Mouse (Mus musculus): ENCODE results near the gene Mast1.

Gene Mast1

GRCm38 (mm10) chr8:84877297-84878035 is 59.7 kb downstream of the Mast1 start:
- DNase-seq (ENCODE audit: extremely low spot score, low read depth, low spot score), result no peak

DNA sequence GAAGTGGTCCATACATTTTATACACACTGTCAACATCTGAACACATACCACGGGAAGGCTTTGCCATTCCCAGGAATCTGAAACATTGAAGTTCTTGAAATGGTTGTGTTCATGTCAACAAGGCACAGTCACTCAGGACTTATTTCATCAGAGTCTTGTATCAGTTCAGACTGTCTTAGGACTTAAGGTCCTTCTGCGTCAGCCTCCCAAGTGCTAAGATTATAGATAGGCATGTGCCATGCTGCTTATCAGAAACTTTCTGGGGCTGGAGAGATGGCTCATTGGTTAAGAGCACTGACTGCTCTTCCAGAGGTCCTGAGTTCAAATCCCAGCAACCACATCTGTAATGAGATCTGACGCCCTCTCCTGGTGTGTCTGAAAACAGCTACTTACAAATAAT is 62.8 kb downstream of the Mast1 start:
- DNase-seq (ENCODE audit: extremely low spot score, low read depth, low spot score), result no peak

GRCm38 (mm10) chr8:84873016-84873415 is 64.1 kb downstream of the Mast1 start:
- DNase-seq (ENCODE audit: extremely low spot score, low read depth, low spot score), result no peak

DNA sequence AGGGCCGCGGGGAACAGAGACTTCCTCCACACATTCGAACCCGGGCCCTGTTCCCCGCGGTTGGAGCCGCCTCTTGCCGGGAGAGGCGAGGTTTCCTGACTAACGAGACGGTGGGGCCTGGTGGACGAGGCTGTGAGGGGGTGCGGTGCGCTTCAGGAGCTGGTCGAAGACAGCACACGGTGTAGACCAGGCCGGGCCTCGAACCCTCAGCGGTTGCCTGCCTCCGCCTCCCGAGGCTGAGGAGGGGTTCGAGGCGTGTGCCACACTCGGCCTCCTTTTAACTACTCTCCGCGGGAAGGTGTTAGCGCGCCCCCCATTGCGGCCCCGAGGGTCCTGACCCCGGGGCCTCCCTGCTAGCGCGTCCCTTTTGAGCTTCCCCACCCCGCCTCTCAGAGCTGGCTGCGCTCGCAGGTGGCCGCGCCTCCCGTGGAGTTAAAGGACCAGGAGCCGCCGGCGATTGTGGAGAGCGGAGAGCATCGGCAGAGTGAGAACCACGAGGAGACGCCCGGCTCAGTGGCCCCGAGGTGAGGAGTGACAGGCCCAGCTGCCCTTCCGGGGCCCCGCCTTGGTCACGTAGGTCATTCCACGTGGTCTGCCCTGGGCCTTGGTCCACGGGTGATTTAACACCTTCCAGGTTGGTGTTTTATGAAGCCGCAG is 64.7 kb downstream of the Mast1 start:
- DNase-seq (ENCODE audit: extremely low spot score, low read depth, low spot score), result no peak

DNA sequence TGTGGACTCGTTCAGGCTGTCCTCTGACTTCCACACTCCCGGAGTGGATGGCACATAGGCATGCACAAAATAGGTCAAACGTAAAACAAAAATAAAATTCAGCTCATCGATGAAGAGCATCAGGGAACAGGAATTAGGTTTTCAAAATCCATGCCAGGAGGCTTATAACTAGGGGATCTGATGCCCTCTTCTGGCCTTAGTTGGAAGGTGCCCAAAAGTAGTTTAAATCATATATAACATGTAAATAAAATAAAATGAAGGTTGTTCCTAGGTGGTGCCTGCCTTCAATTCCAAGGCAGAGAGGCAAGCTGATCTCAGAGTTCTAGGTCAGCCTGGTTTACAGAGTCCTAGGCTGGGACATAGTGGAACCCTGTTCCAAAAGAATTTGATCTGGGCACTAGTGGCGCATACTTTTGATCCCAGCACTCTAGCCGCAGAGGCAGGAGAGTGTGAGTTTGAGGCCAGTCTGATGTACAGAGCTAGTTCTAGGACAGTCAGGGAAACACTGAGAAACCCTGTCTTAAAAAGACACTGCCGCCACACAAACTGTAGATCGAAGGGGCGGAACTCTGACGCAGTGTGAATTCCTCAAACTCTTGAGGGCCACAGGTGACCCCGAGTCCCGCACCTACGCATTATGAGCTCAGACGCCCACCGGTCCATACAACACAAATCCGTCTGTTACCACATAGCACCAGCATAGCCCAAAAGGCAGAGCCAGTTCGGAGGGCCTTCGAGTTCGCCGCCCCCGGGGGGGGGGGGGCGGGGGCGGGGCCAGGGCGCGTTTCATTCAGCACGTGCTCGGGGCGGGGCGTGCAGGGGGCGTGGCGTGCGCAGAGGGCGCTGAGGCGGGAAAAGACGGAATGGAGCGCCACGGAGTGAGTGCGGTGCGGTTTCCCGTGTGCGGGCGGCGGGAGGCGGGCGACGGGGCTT is 65.5 kb downstream of the Mast1 start, which contains the start of gene Syce2:
Gene Syce2, plus strand, starts transcription at position 736 of the 933 bp plus-strand sequence.
- DNase-seq (ENCODE audit: extremely low spot score, low read depth, low spot score), result no peak

Measured in hindlimb bud, embryonic 11.5 days (tissue).